Mouse (Mus musculus): ENCODE data around the gene Abcc4.

The Abcc4 gene

GRCm38 (mm10) chr14:118638447-118639275 lies 67.4 kb downstream of the Abcc4 start:
- DNase-seq (ENCODE audit: low spot score), result no peak

DNA sequence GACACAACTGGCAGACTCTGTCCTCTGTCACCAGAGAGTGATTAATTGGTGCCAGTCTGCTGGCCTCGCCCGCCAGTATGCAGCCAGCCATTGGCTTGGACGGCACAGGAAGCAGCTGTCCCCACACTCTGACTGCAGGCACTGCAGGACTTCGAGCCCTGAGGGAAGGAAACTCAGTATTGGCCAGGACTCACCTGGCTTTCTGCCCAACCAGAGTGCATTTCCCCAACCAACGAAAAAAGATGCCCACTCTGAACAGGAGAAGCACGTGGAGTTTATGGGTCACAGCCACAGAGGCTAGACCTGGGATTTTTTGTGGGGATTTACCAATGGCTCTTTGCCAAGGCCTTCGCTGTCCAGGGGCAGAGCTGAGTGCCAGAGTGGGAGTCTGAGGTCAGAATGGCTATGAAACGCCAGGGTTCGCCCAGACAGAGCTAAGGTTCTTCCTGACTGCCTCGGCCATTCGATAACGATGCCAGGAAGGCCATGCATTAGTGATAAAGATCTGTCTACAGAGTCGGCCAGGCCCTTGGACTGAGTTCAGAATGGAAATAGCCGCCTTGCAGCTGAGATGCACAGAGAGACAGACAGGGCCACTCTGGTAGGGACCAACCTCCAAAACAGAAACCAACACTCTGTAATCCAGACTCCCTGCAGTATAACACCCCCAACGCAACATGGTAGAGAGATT lies 70.4 kb downstream of the Abcc4 start:
- no peak for DNase-seq (ENCODE audit: low spot score)

- no peak for DNase-seq (ENCODE audit: low spot score)
Measured at GRCm38 (mm10) chr14:118629649-118630048, 76.4 kb downstream of the Abcc4 start.

GRCm38 (mm10) chr14:118621449-118621789 lies 84.6 kb downstream of the Abcc4 start:
- DNase-seq (ENCODE audit: low spot score), result no peak

DNA sequence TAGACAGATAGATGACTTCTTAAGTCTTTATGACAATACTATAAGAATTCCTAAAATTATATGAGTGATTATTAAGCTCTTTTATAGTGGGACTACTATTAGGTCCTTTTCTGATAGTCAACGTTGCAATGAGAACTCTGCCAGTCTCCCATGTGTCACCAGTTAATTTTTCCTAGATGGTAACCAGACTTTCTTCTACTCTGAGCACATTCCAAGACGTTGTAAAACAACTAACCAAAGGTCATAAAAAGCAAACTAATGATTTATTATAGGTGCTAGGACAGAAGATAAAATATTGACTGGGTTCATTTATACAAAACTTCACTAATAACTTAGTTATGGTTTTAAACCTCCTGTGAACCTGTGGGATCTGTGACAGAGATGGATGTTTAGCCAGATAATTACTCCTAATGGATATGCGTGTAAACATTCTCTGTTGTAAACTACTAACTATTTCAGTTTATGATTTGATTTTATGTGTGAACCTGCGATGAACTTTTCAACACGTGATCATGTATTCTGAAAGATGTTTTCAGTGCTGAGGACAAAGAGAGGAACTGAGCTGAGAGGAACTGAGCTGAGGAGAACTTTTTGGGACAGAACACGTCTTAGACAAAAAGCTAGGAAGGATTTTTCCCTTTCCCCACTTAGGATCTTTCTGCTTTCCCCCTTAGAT lies 85.1 kb downstream of the Abcc4 start:
- DNase-seq (ENCODE audit: low spot score), result no peak

DNA sequence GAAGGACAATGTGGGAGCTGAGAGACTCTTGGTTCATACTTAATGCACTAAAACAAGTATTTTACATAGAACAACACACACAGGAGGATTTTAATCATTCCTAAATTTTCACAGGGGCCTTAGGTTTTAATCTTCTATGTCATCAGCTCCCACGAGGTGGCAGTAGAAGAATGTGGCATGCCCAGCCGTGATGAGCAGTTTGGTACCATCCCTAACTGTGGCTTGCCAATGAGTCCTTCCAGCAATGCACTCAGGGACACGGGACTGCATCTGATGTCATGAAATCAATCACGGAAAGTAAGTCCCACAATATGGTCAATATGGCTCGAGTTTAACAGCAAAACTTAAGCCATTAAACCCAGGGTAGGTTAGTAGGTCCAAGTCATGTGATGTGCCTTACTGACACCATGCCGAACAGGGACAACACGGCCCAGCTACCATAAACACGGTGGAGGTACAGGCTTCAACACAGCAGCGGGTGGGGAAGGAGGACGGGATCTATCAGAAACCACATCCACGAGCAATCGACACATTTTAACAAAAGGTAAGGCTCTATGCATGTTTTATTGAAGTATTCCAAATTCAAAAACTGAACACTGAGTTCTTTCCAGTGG lies 89.2 kb downstream of the Abcc4 start:
- peak; percentile 53 for DNase-seq (ENCODE audit: low spot score)

- DNase-seq (ENCODE audit: low spot score), result no peak
Measured at GRCm38 (mm10) chr14:118613734-118614133, 92.3 kb downstream of the Abcc4 start.

DNA sequence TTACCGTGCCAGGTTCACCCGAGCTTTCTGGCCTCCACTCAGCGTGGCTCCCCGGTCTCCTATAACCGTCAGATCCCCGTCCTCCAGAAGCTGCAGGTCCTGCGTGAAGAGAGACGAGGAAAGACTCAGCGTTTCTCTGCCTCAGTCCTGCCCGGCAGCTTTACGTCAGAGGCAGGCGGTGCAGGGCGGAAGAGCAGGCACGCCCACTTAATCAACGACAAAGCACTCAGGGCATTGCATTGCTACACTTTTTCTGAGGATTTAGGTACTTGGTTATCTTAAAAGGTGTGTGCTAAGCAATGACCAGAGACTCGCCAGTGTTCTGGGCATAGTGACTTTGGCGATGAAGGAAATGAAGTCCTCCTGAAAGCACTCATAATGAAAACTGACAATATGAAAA lies 94.3 kb downstream of the Abcc4 start:
- DNase-seq (ENCODE audit: low spot score), result no peak

GRCm38 (mm10) chr14:118610786-118611185 lies 95.2 kb downstream of the Abcc4 start:
- DNase-seq (ENCODE audit: low spot score), result no peak

- no peak for DNase-seq (ENCODE audit: low spot score)
Measured at GRCm38 (mm10) chr14:118608816-118609465, 97.1 kb downstream of the Abcc4 start.

DNA sequence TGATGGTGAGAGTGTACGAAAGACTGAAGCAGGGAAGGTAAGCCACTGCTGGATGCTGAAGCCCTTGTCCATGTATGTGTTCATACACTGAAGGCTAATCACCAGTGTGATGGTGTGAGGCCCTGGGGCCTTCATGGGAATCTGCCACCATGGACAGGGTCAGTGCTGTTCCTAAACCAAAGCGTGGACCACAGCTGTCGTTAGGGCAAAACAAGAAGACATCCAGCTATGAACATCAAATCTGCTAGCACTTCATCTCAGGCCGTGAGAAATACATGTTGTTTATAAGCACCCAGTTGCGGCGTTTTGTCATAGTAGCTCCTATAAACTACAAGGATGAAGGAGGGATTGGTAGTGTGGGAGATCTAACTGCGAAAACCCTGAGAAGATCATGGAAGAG lies 97.7 kb downstream of the Abcc4 start:
- DNase-seq (ENCODE audit: low spot score), result no peak

DNA sequence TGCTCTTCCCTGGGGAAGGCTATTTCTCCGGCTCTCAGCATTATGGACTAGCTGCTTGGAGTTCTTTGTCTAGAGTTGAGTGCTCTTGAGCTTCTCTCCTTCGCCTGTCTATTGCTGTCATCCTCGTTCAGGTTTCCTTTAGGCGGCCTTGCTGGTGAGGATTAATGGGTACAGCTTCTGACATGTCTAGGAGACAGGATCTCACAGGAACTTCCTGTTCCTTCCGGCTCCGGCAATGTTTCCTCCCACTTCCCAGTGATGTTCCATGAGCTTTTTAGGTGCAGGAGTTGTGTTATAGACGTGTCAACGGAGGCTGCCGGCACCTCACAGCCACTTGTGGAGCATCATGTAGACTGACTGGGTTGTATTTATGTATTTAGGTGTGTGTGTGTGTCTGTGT lies 99.5 kb downstream of the Abcc4 start:
- no peak for DNase-seq (ENCODE audit: low spot score)

GRCm38 (mm10) chr14:118604903-118605302 lies 101.1 kb downstream of the Abcc4 start:
- no peak for DNase-seq (ENCODE audit: low spot score)

DNA sequence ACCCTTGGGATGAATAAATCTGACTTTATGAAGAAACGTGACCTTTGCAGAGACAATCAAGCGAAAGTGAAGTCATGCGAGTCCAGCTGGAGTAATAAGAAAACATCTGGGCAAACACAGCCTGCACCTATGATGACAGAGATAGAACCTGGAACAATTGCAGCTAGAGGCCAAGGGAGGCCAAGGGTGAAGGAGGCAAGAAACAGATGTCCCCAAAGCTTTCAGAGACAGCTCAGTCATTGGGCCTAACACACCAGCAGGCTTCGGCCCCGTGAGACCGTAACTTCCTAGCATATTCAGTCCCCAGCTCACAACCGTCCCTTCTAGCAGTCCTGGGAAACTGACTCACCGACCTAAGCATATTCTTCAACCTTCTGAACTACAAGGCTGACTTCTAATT lies 104.0 kb downstream of the Abcc4 start:
- DNase-seq (ENCODE audit: low spot score), result no peak

- DNase-seq (ENCODE audit: low spot score), result no peak
Measured at GRCm38 (mm10) chr14:118600746-118601145, 105.3 kb downstream of the Abcc4 start.

GRCm38 (mm10) chr14:118598757-118599156 lies 107.3 kb downstream of the Abcc4 start:
- no peak for DNase-seq (ENCODE audit: low spot score)

- no peak for DNase-seq (ENCODE audit: low spot score)
Measured at GRCm38 (mm10) chr14:118594463-118594862, 111.6 kb downstream of the Abcc4 start.

DNA sequence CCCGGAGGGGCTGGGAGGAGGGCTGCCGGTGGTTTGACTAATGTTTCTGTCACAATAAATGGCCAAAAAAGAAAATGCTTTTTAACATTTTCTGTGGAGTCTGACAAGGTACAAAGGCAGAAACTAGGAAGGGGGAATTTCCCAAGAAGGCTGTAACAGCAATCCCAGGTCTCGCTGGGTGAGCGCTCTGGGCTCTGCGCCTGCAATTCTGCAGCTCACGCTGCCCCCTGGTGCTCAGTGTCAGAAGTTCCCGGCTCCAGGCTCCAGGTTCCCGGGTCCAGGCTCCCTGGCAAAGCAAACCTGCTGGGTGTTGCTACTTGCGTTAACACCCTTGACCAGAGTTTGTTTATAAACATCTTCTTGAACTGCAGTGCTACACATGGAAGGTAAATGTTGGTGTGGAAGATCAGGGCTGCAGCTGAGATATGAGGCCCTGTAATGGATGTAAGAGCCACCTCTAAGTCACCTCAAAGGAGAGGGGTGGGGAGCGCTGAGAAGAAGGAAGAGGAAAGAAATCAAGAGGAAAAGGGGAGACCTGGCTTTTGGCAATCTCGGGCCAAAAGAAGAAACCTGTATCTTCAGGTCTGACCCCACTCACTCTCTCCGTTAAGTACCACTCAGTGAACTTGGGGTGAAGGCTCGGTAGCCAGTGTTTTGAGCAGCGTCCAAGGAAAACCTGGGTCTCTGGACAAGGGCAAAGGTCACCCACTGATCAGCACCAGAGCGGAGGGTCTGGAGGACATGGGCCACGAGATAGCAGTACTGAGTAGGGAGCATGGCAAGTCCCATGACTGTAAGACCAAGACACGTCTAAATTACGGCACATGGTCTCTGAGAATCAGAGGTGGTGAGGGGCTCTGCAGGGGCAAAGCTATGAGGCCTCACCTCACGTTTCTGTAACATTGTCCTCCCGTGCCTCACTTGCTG lies 114.3 kb downstream of the Abcc4 start:
- DNase-seq (ENCODE audit: low spot score), result peak; percentile 47

DNA sequence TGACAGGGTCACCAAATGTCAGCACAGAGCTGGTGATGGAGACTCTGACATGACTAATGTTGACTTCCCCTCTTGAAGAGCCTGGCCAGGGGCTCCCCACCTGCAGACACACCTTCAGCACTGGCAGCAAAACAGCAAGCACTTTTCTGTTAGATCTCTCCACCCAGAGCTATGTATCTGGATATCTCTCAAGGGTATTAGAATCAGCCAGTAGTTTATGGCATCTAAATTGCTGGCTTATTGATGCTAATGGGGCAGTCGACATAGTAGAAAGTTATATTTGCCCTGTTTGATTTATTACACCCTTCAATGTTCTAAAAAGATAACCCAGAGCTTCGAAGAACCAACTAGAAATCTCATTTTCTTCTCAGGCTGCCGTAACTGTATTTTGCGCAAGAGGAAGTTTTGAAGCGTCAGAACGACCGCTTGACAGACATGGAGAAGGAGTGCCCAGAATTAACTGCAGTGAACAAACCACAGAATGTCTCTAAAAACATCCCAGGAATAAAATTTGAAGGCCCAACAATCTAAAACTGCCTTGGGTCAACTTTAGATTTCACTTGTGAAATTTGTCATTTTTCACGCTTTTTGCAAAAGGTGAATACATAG lies 123.6 kb downstream of the Abcc4 start:
- DNase-seq (ENCODE audit: low spot score), result no peak

- DNase-seq (ENCODE audit: low spot score), result no peak
Measured at GRCm38 (mm10) chr14:118581673-118582072, 124.3 kb downstream of the Abcc4 start.

Measured in layer of hippocampus, adult 9-10 months (tissue).